16 mouse cellular contexts compared by ENCODE assay signal in the genomic region with DNA sequence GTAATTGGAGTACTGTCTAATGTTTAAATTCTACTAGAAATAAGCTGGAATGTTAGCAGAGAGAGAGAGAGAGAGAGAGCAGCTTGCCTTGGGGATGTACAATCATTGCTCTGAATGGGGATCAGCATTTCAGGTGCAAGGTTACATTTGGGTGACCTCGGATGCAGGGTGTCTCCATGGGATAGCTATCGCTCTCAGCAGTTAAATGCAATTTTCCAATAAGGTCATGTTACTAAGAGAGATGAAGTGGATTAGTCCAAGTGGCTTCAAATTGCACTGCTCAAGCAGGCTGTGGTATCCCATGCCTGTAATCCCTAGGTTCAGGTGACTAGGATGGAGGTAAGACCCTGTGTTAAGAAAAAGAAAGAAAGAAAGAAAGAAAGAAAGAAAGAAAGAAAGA.
"Had no signal": no experiment of that assay in that cellular context is flagged by ENCODE, and none has a peak within 500 bp of the region (broad histone marks: within the 10 kb centered on the region; RNA-seq: fewer than 3 reads in every experiment).

No protein-coding gene starts in this region.

- H3K36me3 ChIP-seq: neural tube, embryonic 13.5 days; neural tube, embryonic 15.5 days; stomach, embryonic 15.5 days had no signal

- H3K4me2 ChIP-seq: neural tube, embryonic 13.5 days; neural tube, embryonic 15.5 days; stomach, embryonic 15.5 days had no signal

- H3K9ac ChIP-seq: neural tube, embryonic 13.5 days; neural tube, embryonic 15.5 days; stomach, embryonic 15.5 days had no signal

- H3K4me3 ChIP-seq: neural tube, embryonic 13.5 days; neural tube, embryonic 15.5 days; stomach, embryonic 15.5 days had no signal

- H3K27me3 ChIP-seq: neural tube, embryonic 13.5 days; neural tube, embryonic 15.5 days; stomach, embryonic 15.5 days had no signal

- H3K4me1 ChIP-seq: neural tube, embryonic 13.5 days; neural tube, embryonic 15.5 days; stomach, embryonic 15.5 days had no signal

- H3K9me3 ChIP-seq: neural tube, embryonic 13.5 days; neural tube, embryonic 15.5 days; stomach, embryonic 15.5 days had no signal

- DNase-seq: retina, postnatal 1 day; right cerebral cortex, adult 18-20 months; right cerebral cortex, postnatal 14 days; right cerebral cortex, postnatal 25 days; right cerebral cortex, postnatal 4 days; spleen, adult 18-20 months; thymus, adult 18-20 months; thymus, adult 2 months; thymus, postnatal 14 days; thymus, postnatal 25 days; thymus, postnatal 36 days; thymus, postnatal 4 days had no signal

- H3K27ac ChIP-seq: neural tube, embryonic 13.5 days; neural tube, embryonic 15.5 days; stomach, embryonic 15.5 days; stomach, postnatal 0 days had no signal
